Mouse (Mus musculus) CH12.LX (cell line): Measurements from ENCODE around the gene Barx1. TPM values are rescaled to one million over a fixed set of nuclear protein-coding genes. Genes with fewer than 3 reads are reported as not detected.

ENCODE experiments used
- DNase-seq: peaks from one replicate; pipeline ENCODE4 v3.0.0-alpha.2; 2013; ENCODE audit errors: extremely low read depth
- H3K27ac ChIP-seq: 2 replicates; pipeline ENCODE4 v1.5.1; 2012; ENCODE audit warnings: low read depth, mild to moderate bottlenecking, control low read depth, moderate library complexity; ENCODE audit not compliant: insufficient read depth
- H3K27me3 ChIP-seq: replicated peaks from 2 replicates; pipeline ENCODE3; 2012; ENCODE audit warnings: inconsistent platforms
- H3K36me3 ChIP-seq, 2 experiments: replicated peaks in 1 of 2; 2 replicates each; pipeline versions ENCODE3 to v1.6.1; 2012; ENCODE audit warnings: inconsistent platforms in 1 of 2, low read length in 1 of 2, mild to moderate bottlenecking in 1 of 2, mixed read lengths in 1 of 2, moderate library complexity in 1 of 2; ENCODE audit not compliant: control insufficient read depth in 1 of 2, insufficient read depth in 1 of 2
- H3K4me1 ChIP-seq, 2 experiments: 2 replicates each; pipeline ENCODE4 v1.6.1; 2012; ENCODE audit warnings: inconsistent platforms in 1 of 2, moderate library complexity in 1 of 2; ENCODE audit not compliant: insufficient read depth in 2 of 2, control insufficient read depth in 1 of 2
- H3K4me2 ChIP-seq: 2 replicates; pipeline ENCODE4 v1.6.1; 2012; ENCODE audit warnings: low read depth, mild to moderate bottlenecking, control low read depth; ENCODE audit not compliant: poor library complexity, insufficient read depth, severe bottlenecking
- H3K4me3 ChIP-seq, 3 experiments: fragments of 150-350 bp in 1 of 3; sonication (generic) in 1 of 3; replicated peaks in 1 of 3; 2 replicates each; pipeline versions ENCODE3 to v1.5.1; 2011 to 2012; ENCODE audit warnings: low read depth in 2 of 3, low read length in 2 of 3, mild to moderate bottlenecking in 2 of 3, moderate library complexity in 2 of 3, control low read depth in 1 of 3, improper control_type of control experiment in 1 of 3, inconsistent platforms in 1 of 3, mixed read lengths in 1 of 3; ENCODE audit not compliant: poor library complexity in 1 of 3
- H3K79me2 ChIP-seq: replicated peaks from 2 replicates; pipeline ENCODE4 v1.6.1; 2012; ENCODE audit warnings: mild to moderate bottlenecking, moderate library complexity; ENCODE audit not compliant: control insufficient read depth, poor library complexity, insufficient read depth, severe bottlenecking; ENCODE audit errors: extremely low read depth
- H3K9ac ChIP-seq: 2 replicates; pipeline ENCODE4 v1.6.1; 2012; ENCODE audit warnings: low read depth, mild to moderate bottlenecking, control low read depth, moderate library complexity; ENCODE audit not compliant: insufficient read depth
- H3K9me3 ChIP-seq: replicated peaks from 2 replicates; pipeline ENCODE3; 2012; ENCODE audit warnings: low read length, inconsistent platforms, mixed read lengths
- CTCF ChIP-seq, 2 experiments: IDR thresholded peaks in 1 of 2; conservative IDR thresholded peaks in 1 of 2; 2 replicates each; pipeline ENCODE4 v1.5.1; 2011 to 2012; ENCODE audit warnings: low read depth in 2 of 2, low read length in 2 of 2, improper control_type of control experiment in 1 of 2, inconsistent platforms in 1 of 2, mild to moderate bottlenecking in 1 of 2, moderate library complexity in 1 of 2
- KAT2A ChIP-seq: IDR thresholded peaks from 2 replicates; pipeline ENCODE4 v1.6.1; 2012; ENCODE audit warnings: low read length, improper control_type of control experiment, inconsistent platforms; ENCODE audit not compliant: insufficient replicate concordance
- MAX ChIP-seq: IDR thresholded peaks from 2 replicates; pipeline ENCODE4 v1.6.1; 2011; ENCODE audit warnings: low read length, improper control_type of control experiment
- RCOR1 ChIP-seq: conservative IDR thresholded peaks from 2 replicates; pipeline ENCODE4 v1.6.1; 2012; ENCODE audit warnings: low read depth, mild to moderate bottlenecking, inconsistent platforms, low read length, improper control_type of control experiment
- ZNF384 ChIP-seq: IDR thresholded peaks from 2 replicates; pipeline ENCODE4 v1.6.1; 2012; ENCODE audit warnings: low read depth, low read length, improper control_type of control experiment, inconsistent platforms
- dilution Hi-C: fragments of 300-500 bp; cut with MboI; formaldehyde crosslinking; loops from 2 replicates; pipeline ENCODE4 v1.14.3; 2020; ENCODE audit warnings: low sequenced_read_pairs; ENCODE audit not compliant: extremely low pct_unique_long_range_greater_than_20kb, extremely low pct_ligation_motif_present
- in situ Hi-C: fragments of 300-500 bp; cut with MboI; formaldehyde crosslinking; loops from 3 replicates; pipeline ENCODE4 v1.14.3; 2019; ENCODE audit warnings: low sequenced_read_pairs, low pct_ligation_motif_present, low pct_unique_long_range_greater_than_20kb, mixed read lengths
- polyA plus RNA-seq: library from polyadenylated mRNA; unstranded; fragments of >175 nt; gene quantifications from 2 replicates; pipeline ENCODE4 v1.2.1, GENCODE M21; 2012; ENCODE audit warnings: low read depth; ENCODE audit not compliant: insufficient read length
- total RNA-seq, 2 experiments: library from RNA; depleted of rRNA; stranded (reverse); fragments of 300-350 nt in 1 of 2; fragments of >200 nt in 1 of 2; gene quantifications; 2 replicates each; pipeline ENCODE4 v1.2.3; 2012 to 2014

Barx1 gene
- total and polyA plus RNA-seq, 3 experiments = not detected

GRCm38 (mm10) chr13:48716075-48716474, 53.3 kb downstream of the Barx1 start:
- Histone ChIP-seq H3K4me1 (no peaks in the 10 kb centered on the region), H3K27me3 (no peaks in the 10 kb centered on the region), H3K4me3 (no peak overlapping the region), H3K27ac (no peak overlapping the region), H3K9me3 (peaks cover 2% of the 10 kb centered on the region), H3K4me2 (no peak overlapping the region), H3K9ac (no peak overlapping the region), H3K79me2 (no peaks in the 10 kb centered on the region), H3K36me3 (no peaks in the 10 kb centered on the region)
- in situ Hi-C loops = no loop called here
- DNase-seq = no peak
- peak; percentile 41 to 66 for TF ChIP-seq CTCF (conservative IDR thresholded peaks at IDR 0.05 in 1 of 2, IDR thresholded peaks at IDR 0.05 in 1 of 2; ENCODE audit: low read depth in 2 of 2, low read length in 2 of 2)
- TF ChIP-seq ZNF384 = no peak
- no peak for TF ChIP-seq RCOR1
- no peak for TF ChIP-seq MAX
- TF ChIP-seq KAT2A = no peak
- dilution Hi-C loops = no loop called here

Other genes with a start within 250 kb of the Barx1 start
- 6.2 and 6.6 TPM in 2 replicates for gene Zfp169, start 149.5 kb upstream of the Barx1 start, total RNA-seq (2012; rRNA removed)
- gene Zfp169, start 149.5 kb upstream of the Barx1 start, total RNA-seq (2014; rRNA removed) = 3.4 and 4.2 TPM in 2 replicates
- 2.3 and 2.9 TPM in 2 replicates for gene Zfp169, start 149.5 kb upstream of the Barx1 start, polyA plus RNA-seq
- gene A830005F24Rik, start 149.4 kb upstream of the Barx1 start, total RNA-seq (2012; rRNA removed) = 1.8 and 2.4 TPM in 2 replicates
- 2.7 and 4.2 TPM in 2 replicates for gene A830005F24Rik, start 149.4 kb upstream of the Barx1 start, total RNA-seq (2014; rRNA removed)
- gene A830005F24Rik, start 149.4 kb upstream of the Barx1 start, polyA plus RNA-seq = 2.0 and 2.8 TPM in 2 replicates
- not detected in 2 replicates for gene Ptpdc1, start 37.3 kb upstream of the Barx1 start, total RNA-seq (2012; rRNA removed)
- 0.15 TPM in 1 of 2 replicates, not detected in the other for gene Ptpdc1, start 37.3 kb upstream of the Barx1 start, total RNA-seq (2014; rRNA removed)
- 0.10 TPM in 1 of 2 replicates, not detected in the other for gene Ptpdc1, start 37.3 kb upstream of the Barx1 start, polyA plus RNA-seq
- gene Phf2, start 208.1 kb downstream of the Barx1 start, total RNA-seq (2012; rRNA removed) = 6.3 and 6.7 TPM in 2 replicates
- 1.4 and 2.3 TPM in 2 replicates for gene Phf2, start 208.1 kb downstream of the Barx1 start, total RNA-seq (2014; rRNA removed)
- gene Phf2, start 208.1 kb downstream of the Barx1 start, polyA plus RNA-seq = 12.2 and 14.2 TPM in 2 replicates